ENCODE assay signal across 8 mouse cellular contexts in the genomic region with DNA sequence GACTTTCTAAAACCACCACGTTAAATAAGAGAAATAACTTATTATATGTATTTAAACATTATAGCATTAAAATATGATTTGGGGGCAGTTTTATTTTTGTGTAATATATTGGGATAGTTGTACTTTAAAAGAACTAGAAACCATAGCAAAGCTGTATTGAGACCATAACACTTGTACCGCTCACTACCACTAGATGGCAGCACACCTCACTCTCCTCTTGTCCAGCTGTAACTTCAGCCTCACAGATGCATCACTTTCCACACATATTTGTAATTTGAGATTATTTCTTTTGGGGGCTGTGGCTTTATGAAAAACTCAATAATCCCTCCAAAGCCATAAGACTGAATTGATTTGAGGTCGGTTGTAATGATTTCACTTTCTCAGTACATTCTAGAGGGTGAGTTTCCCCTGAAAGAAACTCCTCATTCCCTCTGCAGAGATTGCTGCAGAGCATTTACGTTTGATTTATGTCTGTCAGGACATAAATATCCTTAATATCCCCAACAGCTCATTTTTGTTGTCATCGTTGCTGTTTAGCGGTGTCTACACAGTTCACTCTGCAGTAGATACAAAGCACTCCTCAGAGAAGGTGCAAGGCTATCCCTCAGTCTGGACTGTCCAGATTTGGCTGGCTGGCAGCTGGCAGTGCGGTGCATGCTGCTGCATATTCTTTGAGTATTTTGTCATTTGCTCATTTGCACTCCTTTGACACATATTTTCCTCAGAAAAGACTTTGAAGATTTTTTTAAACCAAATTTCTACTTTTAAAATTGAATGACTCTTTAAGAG.
DNase-seq lines count a peak whose midpoint lies in the region; ATAC-seq and TF ChIP-seq lines count a peak whose summit lies in the region.

No protein-coding gene starts in this region.

- peak; percentile 84 for ATAC-seq in forebrain, embryonic 16.5 days
- peak; percentile 86 for ATAC-seq in midbrain, embryonic 15.5 days (replicated peaks)
- ATAC-seq in stomach, postnatal 0 days (ENCODE audit: low FRiP score, low TSS enrichment) = no peak

- TF ChIP-seq RAD21 in MEL (IDR thresholded peaks at IDR 0.05; ENCODE audit: low read depth, low read length) = peak; percentile 68

- H3K4me2 ChIP-seq in forebrain, embryonic 16.5 days (ENCODE audit: low read length) = no peak overlapping the region
- H3K4me2 ChIP-seq in midbrain, embryonic 15.5 days = no peak overlapping the region
- no peak overlapping the region for H3K4me2 ChIP-seq in stomach, postnatal 0 days (replicated peaks; ENCODE audit: low read depth)

- TF ChIP-seq EP300 in MEL (IDR thresholded peaks at IDR 0.05; ENCODE audit: low read depth in 1 of 2, low read length in 2 of 2) = no peak
- no peak for TF ChIP-seq EP300 in stomach, postnatal 0 days (optimal IDR thresholded peaks at IDR 0.05)

- H3K4me1 ChIP-seq in MEL (ENCODE audit: control insufficient read depth in 1 of 2, insufficient read depth in 2 of 2, low read length in 2 of 2) = no peaks in the 10 kb centered on the region
- H3K4me1 ChIP-seq in cerebellum, adult 2 months (ENCODE audit: control insufficient read depth, insufficient read depth, low read length) = no peaks in the 10 kb centered on the region
- no peaks in the 10 kb centered on the region for H3K4me1 ChIP-seq in forebrain, embryonic 16.5 days (replicated peaks; ENCODE audit: control insufficient read depth, insufficient read depth, low read length)
- no peaks in the 10 kb centered on the region for H3K4me1 ChIP-seq in midbrain, embryonic 15.5 days
- H3K4me1 ChIP-seq in stomach, postnatal 0 days (replicated peaks; ENCODE audit: control insufficient read depth, insufficient read depth) = no peaks in the 10 kb centered on the region

- TF ChIP-seq POLR2A in MEL (IDR thresholded peaks at IDR 0.05; ENCODE audit: control insufficient read depth in 1 of 2, insufficient read depth in 1 of 2, low read depth in 1 of 2, low read length in 2 of 2, poor library complexity in 1 of 2) = no peak
- no peak for TF ChIP-seq POLR2A in cerebellum, adult 2 months (IDR thresholded peaks at IDR 0.05; ENCODE audit: borderline replicate concordance, insufficient read depth, low read length)

- no peaks in the 10 kb centered on the region; a peak in 1 of 4 replicates for H3K27me3 ChIP-seq in MEL (ENCODE audit: control insufficient read depth in 1 of 2, insufficient read depth in 2 of 2, low read length in 2 of 2)
- H3K27me3 ChIP-seq in cerebellum, adult 2 months (ENCODE audit: control insufficient read depth, insufficient read depth, low read length) = no peaks in the 10 kb centered on the region
- no peaks in the 10 kb centered on the region for H3K27me3 ChIP-seq in forebrain, embryonic 16.5 days (replicated peaks; ENCODE audit: control insufficient read depth, insufficient read depth, low read length)
- no peaks in the 10 kb centered on the region for H3K27me3 ChIP-seq in midbrain, embryonic 15.5 days (replicated peaks)
- H3K27me3 ChIP-seq in stomach, postnatal 0 days (ENCODE audit: control insufficient read depth, insufficient read depth, low read length) = no peaks in the 10 kb centered on the region

- intact Hi-C loops in left cerebral cortex, postnatal 14 days (cut with DNase I) = loop anchor here (1.0 to 5.0 kb wide), 2 partner anchors 147 to 157 kb away; no protein-coding TSS in a partner anchor

- H3K79me2 ChIP-seq in MEL (ENCODE audit: control insufficient read depth, insufficient read depth, low read length, poor library complexity) = no peaks in the 10 kb centered on the region

- H3K4me3 ChIP-seq in MEL (ENCODE audit: control insufficient read depth in 1 of 2, insufficient read depth in 1 of 2, low read depth in 2 of 2, low read length in 2 of 2) = no peak overlapping the region
- H3K4me3 ChIP-seq in cerebellum, adult 2 months (replicated peaks; ENCODE audit: insufficient read depth, low read depth, low read length) = no peak overlapping the region
- H3K4me3 ChIP-seq in forebrain, embryonic 16.5 days (replicated peaks; ENCODE audit: low read length) = no peak overlapping the region
- no peak overlapping the region for H3K4me3 ChIP-seq in midbrain, embryonic 15.5 days
- H3K4me3 ChIP-seq in stomach, postnatal 0 days (ENCODE audit: low read depth, low read length) = no peak overlapping the region

- H3K9me3 ChIP-seq in MEL (replicated peaks; ENCODE audit: insufficient read depth, low read length) = no peaks in the 10 kb centered on the region
- no peaks in the 10 kb centered on the region for H3K9me3 ChIP-seq in forebrain, embryonic 16.5 days (ENCODE audit: control insufficient read depth, low read length)
- H3K9me3 ChIP-seq in midbrain, embryonic 15.5 days = no peaks in the 10 kb centered on the region
- H3K9me3 ChIP-seq in stomach, postnatal 0 days (ENCODE audit: control insufficient read depth, low read length) = no peaks in the 10 kb centered on the region

- no peaks in the 10 kb centered on the region for H3K36me3 ChIP-seq in MEL (ENCODE audit: control insufficient read depth in 1 of 2, insufficient read depth in 2 of 2, low read length in 2 of 2)
- H3K36me3 ChIP-seq in forebrain, embryonic 16.5 days (ENCODE audit: control insufficient read depth, insufficient read depth) = no peaks in the 10 kb centered on the region
- H3K36me3 ChIP-seq in midbrain, embryonic 15.5 days (replicated peaks) = no peaks in the 10 kb centered on the region
- H3K36me3 ChIP-seq in stomach, postnatal 0 days (ENCODE audit: control insufficient read depth, insufficient read depth, low read length) = no peaks in the 10 kb centered on the region

- no peak overlapping the region for H3K27ac ChIP-seq in MEL (ENCODE audit: control insufficient read depth, low read depth, low read length)
- H3K27ac ChIP-seq in cerebellum, adult 2 months (ENCODE audit: insufficient read depth, low read length) = no peak overlapping the region
- H3K27ac ChIP-seq in forebrain, embryonic 16.5 days (ENCODE audit: low read length) = no peak overlapping the region
- no peak overlapping the region for H3K27ac ChIP-seq in midbrain, embryonic 15.5 days
- H3K27ac ChIP-seq in stomach, postnatal 0 days (replicated peaks) = no peak overlapping the region

- H3K9ac ChIP-seq in MEL (ENCODE audit: control insufficient read depth, low read depth, low read length, poor library complexity, severe bottlenecking) = no peak overlapping the region
- no peak overlapping the region for H3K9ac ChIP-seq in forebrain, embryonic 16.5 days (replicated peaks; ENCODE audit: low read depth, low read length)
- H3K9ac ChIP-seq in midbrain, embryonic 15.5 days = no peak overlapping the region
- H3K9ac ChIP-seq in stomach, postnatal 0 days (ENCODE audit: low read length) = no peak overlapping the region

- peak; percentile 86 for DNase-seq in 3T3-L1 (ENCODE audit: low read depth, low spot score)
- peak; percentile 55 for DNase-seq in MEL (ENCODE audit: low read depth, low spot score)
- peak; percentile 30 to 54 for DNase-seq in cerebellum, adult 2 months
- peak; percentile 50 for DNase-seq in kidney, adult 18-20 months
- peak; percentile 75 to 88 for DNase-seq in left cerebral cortex, postnatal 14 days (ENCODE audit: low spot score in 2 of 2)
- DNase-seq in stomach, postnatal 0 days (ENCODE audit: low spot score) = peak; percentile 50

- WGBS in cerebellum, adult 2 months = 40% methylated on average over 7 of the region's 7 CpGs
- 43% methylated on average over 7 of the region's 7 CpGs for WGBS in forebrain, embryonic 16.5 days
- 40% methylated on average over 7 of the region's 7 CpGs for WGBS in midbrain, embryonic 15.5 days
- WGBS in stomach, postnatal 0 days = 29% methylated on average over 7 of the region's 7 CpGs

- peak; percentile 75 to 79 (median 77) for TF ChIP-seq CTCF in MEL (IDR thresholded peaks at IDR 0.05 in 2 of 3, conservative IDR thresholded peaks at IDR 0.05 in 1 of 3; ENCODE audit: control insufficient read depth in 1 of 3, insufficient read depth in 1 of 3, low read depth in 2 of 3, low read length in 3 of 3, poor library complexity in 1 of 3, severe bottlenecking in 1 of 3)
- peak; percentile 74; the same call in 1 of the 2 replicates for TF ChIP-seq CTCF in cerebellum, adult 2 months (IDR thresholded peaks at IDR 0.05; ENCODE audit: borderline replicate concordance, insufficient read depth, low read depth, low read length)
- TF ChIP-seq CTCF in stomach, postnatal 0 days (IDR thresholded peaks at IDR 0.05; ENCODE audit: low read depth) = peak; percentile 89

TF ChIP-seq in MEL, 35 proteins besides CTCF, POLR2A, EP300 and RAD21:
- TF ChIP-seq UBTF (IDR thresholded peaks at IDR 0.05; ENCODE audit: borderline replicate concordance, insufficient read depth, low read depth, low read length) (no peak), KAT2A (conservative IDR thresholded peaks at IDR 0.05; ENCODE audit: low read depth, low read length) (no peak), SMC3 (IDR thresholded peaks at IDR 0.05; ENCODE audit: low read depth, low read length) (peak; percentile 63), ZC3H11A (IDR thresholded peaks at IDR 0.05; ENCODE audit: low read depth, low read length) (peak; percentile 29; the same call in 1 of the 2 replicates)
